Mouse (Mus musculus): Measurements from ENCODE around the gene Nbea.

DNA sequence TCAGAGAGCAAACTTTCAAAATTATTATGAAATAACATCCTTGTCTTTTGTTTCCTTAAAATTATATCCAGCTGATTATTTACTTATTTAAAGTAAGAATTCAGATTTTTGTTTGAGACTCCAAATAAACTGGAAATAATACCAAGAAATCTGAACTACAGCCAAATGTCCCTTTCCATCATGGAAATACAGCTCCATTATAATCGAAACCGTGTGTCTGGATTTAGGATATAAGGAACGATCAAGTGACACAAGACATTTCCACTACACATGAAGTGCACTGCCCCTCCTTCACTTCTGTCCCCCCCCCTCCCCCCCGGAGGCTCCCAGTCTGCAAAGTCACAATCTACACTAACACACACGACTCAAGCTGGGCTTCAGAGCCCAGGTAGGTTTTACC lies 367.4 kb downstream of the Nbea start:
- TF ChIP-seq TAL1 (IDR thresholded peaks at IDR 0.05; ENCODE audit: low read length): no peak
- no peak for TF ChIP-seq GATA1 (IDR thresholded peaks at IDR 0.05; ENCODE audit: low read length)

Data from erythroblast, embryonic 14.5 days (primary cell).